Mouse (Mus musculus) spleen, adult 18-20 months (tissue): ENCODE results near the gene D830030K20Rik.
"Not testable (repeated sequence)": the region's sequence is repeated elsewhere in the genome, so short reads cannot be mapped to it uniquely, and the experiment has no call there.

Source experiments
- DNase-seq, 2 experiments: peaks; one replicate each; pipeline ENCODE4 v3.0.0; 2022; ENCODE audit warnings: mixed read lengths in 2 of 2

The D830030K20Rik gene

GRCm38 (mm10) chr14:3208272-3209152 is at the start of gene D830030K20Rik:
Gene D830030K20Rik, plus strand, starts transcription at chr14:3208488.
- DNase-seq: not testable (repeated sequence)

- DNase-seq: not testable (repeated sequence)
These were observed 20.3 kb upstream of the D830030K20Rik start, which contains the start of gene Gm5795 for GRCm38 (mm10) chr14:3187955-3188354. Gene Gm5795, plus strand, starts transcription at chr14:3188255.

- not testable (repeated sequence) for DNase-seq
These were observed 1.1 kb downstream of the D830030K20Rik start for GRCm38 (mm10) chr14:3209367-3209766.

GRCm38 (mm10) chr14:3262531-3262930 is 54.2 kb downstream of the D830030K20Rik start:
- peak; percentile 0 to 3 for DNase-seq
